Mouse (Mus musculus) heart, embryonic 13.5 days (tissue): Measurements from ENCODE around the gene Col7a1. TPM values are rescaled to one million over a fixed set of nuclear protein-coding genes. Genes with fewer than 3 reads are reported as not detected.
A peak's percentile ranks its signal among the peaks of the same experiment; 100 is the strongest.

Source experiments
- ATAC-seq: fragments of 200-750 bp; cut with Nextera tagmentation; 2 replicates; pipeline ENCODE4 v1.8.0; 2017; ENCODE audit warnings: moderate TSS enrichment; ENCODE audit not compliant: insufficient number of reproducible peaks, low FRiP score, low TSS enrichment; ENCODE audit errors: extremely low read depth
- H3K27ac ChIP-seq: fragments of 300-500 bp; sonication (generic); replicated peaks from 2 replicates; pipeline ENCODE4 v1.5.1; 2015; ENCODE audit warnings: moderate library complexity, mild to moderate bottlenecking, inconsistent platforms
- H3K27me3 ChIP-seq: fragments of 300-500 bp; sonication (generic); replicated peaks from 2 replicates; pipeline ENCODE4 v1.6.1; 2015; ENCODE audit warnings: mild to moderate bottlenecking, inconsistent platforms
- H3K36me3 ChIP-seq: fragments of 300-500 bp; sonication (generic); 2 replicates; pipeline ENCODE4 v1.6.1; 2015; ENCODE audit warnings: mild to moderate bottlenecking, inconsistent platforms
- H3K4me1 ChIP-seq: fragments of 300-500 bp; sonication (generic); 2 replicates; pipeline ENCODE4 v1.6.1; 2015; ENCODE audit warnings: inconsistent platforms
- H3K4me2 ChIP-seq: fragments of 300-500 bp; sonication (generic); 2 replicates; pipeline ENCODE4 v1.6.1; 2015; ENCODE audit warnings: inconsistent platforms, mild to moderate bottlenecking, moderate library complexity
- H3K4me3 ChIP-seq: fragments of 300-500 bp; sonication (generic); 2 replicates; pipeline ENCODE4 v1.5.1; 2015; ENCODE audit warnings: moderate library complexity, mild to moderate bottlenecking, inconsistent platforms
- H3K9ac ChIP-seq: fragments of 300-500 bp; sonication (generic); 2 replicates; pipeline ENCODE4 v1.6.1; 2015; ENCODE audit warnings: inconsistent platforms, mild to moderate bottlenecking, moderate library complexity
- H3K9me3 ChIP-seq: fragments of 300-500 bp; sonication (generic); 2 replicates; pipeline ENCODE4 v1.6.1; 2016; ENCODE audit warnings: inconsistent platforms
- WGBS: fragments of 180-500 bp; shearing (Covaris S2); methylation state at CpG from one replicate; pipeline ENCODE4 v1.1.7; 2015; ENCODE audit warnings: mixed read lengths; 5-methylcytosine and 5-hydroxymethylcytosine counted together
- polyA plus RNA-seq: library from polyadenylated mRNA; unstranded; fragments of >200 nt; fragmentation: Nextera tagmentation; extraction: Ambion mirVana; gene quantifications from 2 replicates; pipeline ENCODE4 v1.2.1, GENCODE M21; 2015

Gene Col7a1
- polyA plus RNA-seq = 0.82 and 1.3 TPM in 2 replicates

DNA sequence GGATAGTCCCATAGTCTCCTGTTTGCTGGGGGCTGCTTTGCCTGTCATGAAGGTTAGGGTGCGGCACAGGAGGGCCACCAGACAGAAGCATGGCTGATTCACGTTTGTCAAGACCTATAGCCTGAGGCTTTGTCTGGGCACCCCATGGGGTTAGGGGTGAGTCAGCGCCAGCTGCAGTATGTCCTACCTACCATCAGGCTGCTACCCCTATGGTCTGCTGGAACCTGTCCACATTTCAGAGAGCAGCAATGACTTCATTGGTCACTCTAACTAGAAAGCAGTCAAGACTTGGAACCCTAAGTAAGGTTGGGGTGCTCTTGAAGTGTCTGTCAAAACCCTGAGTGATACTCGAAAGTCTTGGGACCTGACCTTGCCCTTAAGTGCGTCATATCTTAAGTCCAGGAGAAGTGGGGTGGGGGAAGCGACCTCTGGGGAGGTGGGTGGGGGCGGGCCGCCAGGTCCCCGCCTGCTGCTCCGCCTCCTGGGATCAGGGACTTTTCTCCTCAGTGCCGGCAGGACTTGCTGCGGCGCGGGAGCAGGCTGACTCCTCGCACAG, at the start of gene Col7a1:
Gene Col7a1 (plus strand): TSS at position 506 of the 556 bp plus-strand sequence.
- peak within 1 kb of the TSS; percentile 43 for H3K4me3 ChIP-seq
- peak within 1 kb of the TSS; percentile 70 for H3K9ac ChIP-seq
- ATAC-seq = no peak
- peak within 1 kb of the TSS; percentile 66 for H3K4me2 ChIP-seq
- 8% methylated on average over 15 of the region's 15 CpGs for WGBS
- H3K27me3 ChIP-seq = peaks cover 59% of the 10 kb centered on the region
- H3K4me1 ChIP-seq = peaks cover 36% of the 10 kb centered on the region
- H3K36me3 ChIP-seq = peaks cover 30% of the 10 kb centered on the region
- H3K9me3 ChIP-seq = no peaks in the 10 kb centered on the region
- H3K27ac ChIP-seq = no peak within 1 kb of the TSS

DNA sequence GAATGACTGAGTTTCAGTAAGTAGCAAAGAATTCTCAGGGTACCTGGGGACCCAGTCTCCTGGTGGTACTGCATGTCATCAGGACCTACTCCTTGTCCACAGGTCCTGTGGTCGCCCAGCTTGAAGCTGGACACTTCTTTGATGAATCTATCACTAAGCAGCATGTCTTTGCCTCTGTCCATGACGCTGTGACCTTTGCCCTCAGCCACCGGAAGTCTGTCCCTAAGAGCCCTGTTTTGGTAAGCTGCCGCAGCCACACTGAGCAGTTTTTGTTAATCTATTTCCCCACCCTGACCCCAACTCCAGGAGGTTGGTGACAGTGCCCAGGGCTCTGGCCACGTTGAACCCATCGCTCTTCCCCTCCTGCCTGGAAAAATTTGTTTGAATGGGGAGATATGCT, 41.1 kb upstream of the Col7a1 start:
- Histone ChIP-seq H3K4me1 (no peaks in the 10 kb centered on the region), H3K27me3 (no peaks in the 10 kb centered on the region), H3K9ac (no peak overlapping the region), H3K9me3 (no peaks in the 10 kb centered on the region), H3K36me3 (no peaks in the 10 kb centered on the region), H3K4me3 (no peak overlapping the region), H3K27ac (no peak overlapping the region), H3K4me2 (no peak overlapping the region)
- ATAC-seq = no peak
- WGBS = 63% methylated on average over 6 of the region's 6 CpGs

GRCm38 (mm10) chr9:108913161-108913560, 40.2 kb upstream of the Col7a1 start:
- Histone ChIP-seq H3K27me3 (no peaks in the 10 kb centered on the region), H3K9ac (no peak overlapping the region), H3K4me2 (no peak overlapping the region), H3K4me1 (no peaks in the 10 kb centered on the region), H3K9me3 (no peaks in the 10 kb centered on the region), H3K36me3 (no peaks in the 10 kb centered on the region), H3K4me3 (no peak overlapping the region), H3K27ac (no peak overlapping the region)
- ATAC-seq = no peak
- 82% methylated on average over 7 of the region's 7 CpGs for whole genome bisulfite sequencing

- H3K9me3 ChIP-seq = no peaks in the 10 kb centered on the region
- no peak overlapping the region for H3K4me3 ChIP-seq
- no peaks in the 10 kb centered on the region for H3K27me3 ChIP-seq
- H3K4me1 ChIP-seq = no peaks in the 10 kb centered on the region
- H3K27ac ChIP-seq = no peak overlapping the region
- H3K36me3 ChIP-seq = no peaks in the 10 kb centered on the region
- no peak for ATAC-seq
- 70% methylated on average over 10 of the region's 10 CpGs for WGBS
- no peak overlapping the region for H3K4me2 ChIP-seq
- H3K9ac ChIP-seq = no peak overlapping the region
These were observed 39.8 kb upstream of the Col7a1 start for GRCm38 (mm10) chr9:108913621-108914020.

DNA sequence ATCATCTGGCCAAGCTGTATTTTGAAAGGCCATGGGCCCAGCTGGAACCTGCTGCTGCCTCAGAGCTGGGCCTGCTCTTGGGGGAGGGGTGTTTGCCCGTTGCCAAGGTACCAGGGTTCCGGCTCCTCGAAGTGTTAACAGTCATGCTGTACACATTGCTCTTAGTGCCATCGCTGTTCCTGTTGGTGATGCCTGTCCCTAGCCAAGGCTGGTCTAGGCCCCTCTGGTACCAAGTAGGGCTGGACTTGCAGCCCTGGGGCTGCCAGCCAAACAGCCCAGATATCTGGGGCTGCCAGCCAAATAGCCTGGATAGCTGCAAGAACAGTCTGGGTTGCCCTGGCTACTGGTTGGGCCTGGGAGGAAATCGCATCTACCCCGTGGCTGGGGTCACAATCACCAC, 38.9 kb upstream of the Col7a1 start, which contains the start of gene Tmem89:
Gene Tmem89 (plus strand): TSS at position 129 of the 400 bp plus-strand sequence.
- WGBS = 64% methylated on average over 6 of the region's 6 CpGs
- Histone ChIP-seq H3K4me3 (no peak within 1 kb of the TSS), H3K4me2 (no peak within 1 kb of the TSS), H3K36me3 (no peaks in the 10 kb centered on the region), H3K9ac (no peak within 1 kb of the TSS), H3K9me3 (no peaks in the 10 kb centered on the region), H3K27me3 (no peaks in the 10 kb centered on the region), H3K27ac (no peak within 1 kb of the TSS), H3K4me1 (no peaks in the 10 kb centered on the region)
- ATAC-seq = no peak

- no peak for ATAC-seq
- H3K9me3 ChIP-seq = no peaks in the 10 kb centered on the region; the same call in 1 of the 2 replicates
- H3K36me3 ChIP-seq = no peaks in the 10 kb centered on the region
- 69% methylated on average over 8 of the region's 8 CpGs for WGBS
- no peaks in the 10 kb centered on the region for H3K4me1 ChIP-seq
- peaks cover 35% of the 10 kb centered on the region for H3K27me3 ChIP-seq
- no peak overlapping the region for H3K4me3 ChIP-seq
- H3K27ac ChIP-seq = no peak overlapping the region
- H3K9ac ChIP-seq = no peak overlapping the region
- H3K4me2 ChIP-seq = no peak overlapping the region
These were observed 27.5 kb upstream of the Col7a1 start for GRCm38 (mm10) chr9:108925897-108926296.

DNA sequence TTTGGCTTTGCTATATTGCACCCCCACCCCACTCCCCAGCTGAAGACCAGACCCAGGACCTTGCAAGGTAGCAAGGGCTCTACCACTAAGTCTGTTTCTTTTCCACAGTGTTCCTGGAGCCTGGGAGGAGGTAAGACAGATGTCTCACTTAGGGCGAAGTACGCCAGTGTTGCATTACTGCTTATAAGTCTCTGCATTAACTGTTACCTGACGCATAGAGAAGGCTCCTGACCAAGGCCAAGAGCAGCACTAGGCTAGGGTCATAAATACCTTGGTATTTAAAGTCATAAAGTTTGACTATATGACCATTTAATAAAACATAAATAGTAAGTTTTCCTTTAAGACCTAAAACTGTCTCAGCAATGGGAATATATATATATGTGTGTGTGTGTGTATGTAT, 25.0 kb upstream of the Col7a1 start:
- no peak overlapping the region for H3K27ac ChIP-seq
- H3K27me3 ChIP-seq = peaks cover 34% of the 10 kb centered on the region
- H3K36me3 ChIP-seq = no peaks in the 10 kb centered on the region
- no peak for ATAC-seq
- H3K4me2 ChIP-seq = no peak overlapping the region
- no peak overlapping the region for H3K9ac ChIP-seq
- 70% methylated on average over 3 of the region's 3 CpGs for WGBS
- no peaks in the 10 kb centered on the region for H3K4me1 ChIP-seq
- H3K4me3 ChIP-seq = no peak overlapping the region
- no peaks in the 10 kb centered on the region for H3K9me3 ChIP-seq

GRCm38 (mm10) chr9:108935991-108936390, 17.4 kb upstream of the Col7a1 start:
- Histone ChIP-seq H3K27me3 (0 out of 2 replicates have a peak, but pooled peaks cover 3% of the 10 kb centered on the region), H3K9me3 (no peaks in the 10 kb centered on the region), H3K4me2 (peak overlapping the region; percentile 56), H3K27ac (no peak overlapping the region), H3K36me3 (peaks cover 32% of the 10 kb centered on the region), H3K9ac (no peak overlapping the region), H3K4me1 (peaks cover 6% of the 10 kb centered on the region), H3K4me3 (peak overlapping the region; percentile 80)
- WGBS = 14% methylated on average over 3 of the region's 3 CpGs
- no peak for ATAC-seq

- peak within 1 kb of the TSS; percentile 77 for H3K27ac ChIP-seq
- peak within 1 kb of the TSS; percentile 80 for H3K4me3 ChIP-seq
- no peaks in the 10 kb centered on the region for H3K9me3 ChIP-seq
- peak; percentile 85 for ATAC-seq
- no peaks in the 10 kb centered on the region for H3K27me3 ChIP-seq
- peaks cover 39% of the 10 kb centered on the region for H3K36me3 ChIP-seq
- peak within 1 kb of the TSS; percentile 75 for H3K4me2 ChIP-seq
- peaks cover 6% of the 10 kb centered on the region for H3K4me1 ChIP-seq
- WGBS = under 1% methylated on average over 58 of the region's 58 CpGs
- H3K9ac ChIP-seq = peak within 1 kb of the TSS; percentile 94
These were observed 16.7 kb upstream of the Col7a1 start, which contains the start of gene Uqcrc1 for GRCm38 (mm10) chr9:108936418-108937364. Gene Uqcrc1 (plus strand): TSS chr9:108936633.

- 64% methylated on average over 9 of the region's 9 CpGs for WGBS
- Histone ChIP-seq H3K4me2 (no peak overlapping the region), H3K4me3 (no peak overlapping the region), H3K36me3 (peaks cover 96% of the 10 kb centered on the region), H3K27ac (no peak overlapping the region), H3K9ac (no peak overlapping the region), H3K9me3 (no peaks in the 10 kb centered on the region), H3K4me1 (peaks cover 18% of the 10 kb centered on the region), H3K27me3 (no peaks in the 10 kb centered on the region)
- no peak for ATAC-seq
These were observed 8.3 kb upstream of the Col7a1 start for GRCm38 (mm10) chr9:108945111-108945510.

- Histone ChIP-seq H3K36me3 (peaks cover 96% of the 10 kb centered on the region), H3K4me1 (peaks cover 20% of the 10 kb centered on the region), H3K4me3 (no peak overlapping the region), H3K27me3 (no peaks in the 10 kb centered on the region), H3K9ac (no peak overlapping the region), H3K9me3 (no peaks in the 10 kb centered on the region), H3K27ac (no peak overlapping the region), H3K4me2 (no peak overlapping the region)
- 81% methylated on average over 5 of the region's 5 CpGs for WGBS
- no peak for ATAC-seq
These were observed 7.8 kb upstream of the Col7a1 start for GRCm38 (mm10) chr9:108945608-108946007.
